In genomic region chr11:115813507-115814296, GRCm38 (mm10) we compare ENCODE assay signal across 8 mouse cellular contexts. TPM values are rescaled to one million over a fixed set of nuclear protein-coding genes. Genes with fewer than 3 reads are reported as not detected.
DNase-seq lines count a peak whose midpoint lies in the region; ATAC-seq and TF ChIP-seq lines count a peak whose summit lies in the region.

Gene Caskin2 (minus strand): TSS chr11:115813639.

- peak within 1 kb of the TSS; percentile 81 for H3K9ac ChIP-seq in heart, embryonic 11.5 days (ENCODE audit: low read depth, low read length)
- peak within 1 kb of the TSS; percentile 91 for H3K9ac ChIP-seq in kidney, embryonic 16.5 days (replicated peaks; ENCODE audit: low read length)
- H3K9ac ChIP-seq in liver, adult 2 months (ENCODE audit: low read depth, low read length): peak within 1 kb of the TSS; percentile 85

- no peaks in the 10 kb centered on the region for H3K9me3 ChIP-seq in heart, embryonic 11.5 days (replicated peaks; ENCODE audit: control insufficient read depth, low read length)
- H3K9me3 ChIP-seq in kidney, embryonic 16.5 days (ENCODE audit: low read length): no peaks in the 10 kb centered on the region

- peaks cover 17% of the 10 kb centered on the region; the same call in 1 of the 2 replicates for H3K79me2 ChIP-seq in liver, adult 2 months (ENCODE audit: control insufficient read depth, insufficient read depth, low read length)
- H3K79me2 ChIP-seq in myocyte (ENCODE audit: control insufficient read depth, insufficient read depth): peaks cover 4% of the 10 kb centered on the region

- peak within 1 kb of the TSS; percentile 91 for H3K4me2 ChIP-seq in heart, embryonic 11.5 days
- peak within 1 kb of the TSS; percentile 75 for H3K4me2 ChIP-seq in kidney, embryonic 16.5 days (replicated peaks; ENCODE audit: low read depth, low read length)
- H3K4me2 ChIP-seq in myocyte (ENCODE audit: low read depth): peak within 1 kb of the TSS; percentile 90

- peaks cover 49% of the 10 kb centered on the region for H3K4me1 ChIP-seq in heart, embryonic 11.5 days (ENCODE audit: control insufficient read depth, insufficient read depth, low read length)
- peaks cover 56% of the 10 kb centered on the region for H3K4me1 ChIP-seq in kidney, embryonic 16.5 days (ENCODE audit: insufficient read depth, low read length)
- peaks cover 28% of the 10 kb centered on the region for H3K4me1 ChIP-seq in liver, adult 2 months (ENCODE audit: control insufficient read depth, insufficient read depth, low read length)

- peak; percentile 95 for TF ChIP-seq CTCF in liver, adult 2 months (IDR thresholded peaks at IDR 0.05; ENCODE audit: low read depth, low read length)

- DNase-seq in B cell, adult 2 months: peak; percentile 96
- peak; percentile 96 for DNase-seq in brain, adult 2 months (ENCODE audit: low read depth, low spot score)
- peak; percentile 82 for DNase-seq in liver, adult 2 months (ENCODE audit: extremely low read depth, low read depth, low spot score)
- DNase-seq in splenic B cell, adult 2 months (ENCODE audit: low read depth, low spot score): peak; percentile 98

- under 1% methylated on average over 42 of the region's 44 CpGs for WGBS in heart, embryonic 11.5 days (ENCODE audit: insufficient replicate concordance)
- under 1% methylated on average over 43 of the region's 44 CpGs for WGBS in kidney, embryonic 16.5 days
- WGBS in liver, adult 2 months: under 1% methylated on average over 44 of the region's 44 CpGs

- H3K27me3 ChIP-seq in heart, embryonic 11.5 days (ENCODE audit: control insufficient read depth, insufficient read depth, low read length): no peaks in the 10 kb centered on the region
- H3K27me3 ChIP-seq in kidney, embryonic 16.5 days (ENCODE audit: insufficient read depth, low read length): no peaks in the 10 kb centered on the region
- H3K27me3 ChIP-seq in liver, adult 2 months (ENCODE audit: control insufficient read depth, insufficient read depth, low read length): no peaks in the 10 kb centered on the region
- no peaks in the 10 kb centered on the region for H3K27me3 ChIP-seq in myocyte (ENCODE audit: control insufficient read depth, insufficient read depth, insufficient read length)
- H3K27me3 ChIP-seq in splenic B cell, adult 2 months (ENCODE audit: control insufficient read depth, insufficient read depth, low read length, poor library complexity, severe bottlenecking): no peaks in the 10 kb centered on the region

- H3K27ac ChIP-seq in heart, embryonic 11.5 days (ENCODE audit: low read depth, low read length): peak within 1 kb of the TSS; percentile 82
- H3K27ac ChIP-seq in kidney, embryonic 16.5 days (ENCODE audit: low read length): peak within 1 kb of the TSS; percentile 87
- H3K27ac ChIP-seq in liver, adult 2 months (replicated peaks; ENCODE audit: insufficient read depth, low read depth, low read length): peak within 1 kb of the TSS; percentile 87

- peak within 1 kb of the TSS; percentile 89 for H3K4me3 ChIP-seq in heart, embryonic 11.5 days (ENCODE audit: low read depth, low read length)
- H3K4me3 ChIP-seq in kidney, embryonic 16.5 days (ENCODE audit: low read length): peak within 1 kb of the TSS; percentile 96
- peak within 1 kb of the TSS; percentile 95 for H3K4me3 ChIP-seq in liver, adult 2 months (ENCODE audit: insufficient read depth, low read depth, low read length)
- H3K4me3 ChIP-seq in myocyte: peak within 1 kb of the TSS; percentile 48

- peak within 1 kb of the TSS; percentile 67 for H3ac ChIP-seq in myocyte (ENCODE audit: control insufficient read depth, insufficient read length)

- peaks cover 10% of the 10 kb centered on the region; the same call in 1 of the 2 replicates for H3K36me3 ChIP-seq in heart, embryonic 11.5 days (ENCODE audit: control insufficient read depth, insufficient read depth, low read length)
- H3K36me3 ChIP-seq in kidney, embryonic 16.5 days (ENCODE audit: insufficient read depth, low read length): peaks cover 15% of the 10 kb centered on the region
- no peaks in the 10 kb centered on the region for H3K36me3 ChIP-seq in liver, adult 2 months (ENCODE audit: control insufficient read depth, insufficient read depth, low read length)
- no peaks in the 10 kb centered on the region for H3K36me3 ChIP-seq in myocyte (ENCODE audit: control insufficient read depth, insufficient read depth)
- peaks cover 1% of the 10 kb centered on the region; the same call in 1 of the 2 replicates for H3K36me3 ChIP-seq in splenic B cell, adult 2 months (ENCODE audit: control insufficient read depth, insufficient read depth, low read length, poor library complexity, severe bottlenecking)

- ATAC-seq in erythroblast, adult 5-6 weeks (replicated peaks; ENCODE audit: low FRiP score, poor library complexity, severe bottlenecking): peak; percentile 78
- ATAC-seq in heart, embryonic 11.5 days (replicated peaks; ENCODE audit: insufficient number of reproducible peaks, low FRiP score, low TSS enrichment): peak; percentile 85
- peak; percentile 91 for ATAC-seq in kidney, embryonic 16.5 days (ENCODE audit: low FRiP score, low TSS enrichment)

- peak; percentile 77 for TF ChIP-seq POLR2A in liver, adult 2 months (IDR thresholded peaks at IDR 0.05; ENCODE audit: extremely low read depth, insufficient read depth, low read length)
- TF ChIP-seq POLR2A in myocyte (IDR thresholded peaks at IDR 0.05; ENCODE audit: insufficient read length, low read depth): peak; percentile 50

TF ChIP-seq in myocyte, 11 proteins besides CTCF, POLR2A, EP300 and RAD21:
- TF ChIP-seq REST (IDR thresholded peaks at IDR 0.05; ENCODE audit: insufficient read depth, insufficient read length): peak; percentile 78
- no peak for TF ChIP-seq SRF (IDR thresholded peaks at IDR 0.05; ENCODE audit: control insufficient read depth, insufficient read length, low read depth)
- no peak for TF ChIP-seq MAX (IDR thresholded peaks at IDR 0.05; ENCODE audit: low read depth)
- TF ChIP-seq USF1 (IDR thresholded peaks at IDR 0.05; ENCODE audit: low read depth): no peak
- TF ChIP-seq TCF3 (IDR thresholded peaks at IDR 0.05; ENCODE audit: insufficient read length, low read depth): no peak
- TF ChIP-seq CEBPB (IDR thresholded peaks at IDR 0.05; ENCODE audit: insufficient read depth, poor library complexity, severe bottlenecking): no peak
- peak; percentile 39 for TF ChIP-seq POLR2AphosphoS2 (IDR thresholded peaks at IDR 0.05; ENCODE audit: insufficient read length, low read depth)
- TF ChIP-seq MYOG (IDR thresholded peaks at IDR 0.05; ENCODE audit: control insufficient read depth in 1 of 3, insufficient read depth in 1 of 3, insufficient read length in 2 of 3, low read depth in 2 of 3): no peak
- no peak for TF ChIP-seq E2F4 (IDR thresholded peaks at IDR 0.05; ENCODE audit: insufficient read depth)
- no peak for TF ChIP-seq MYOD1 (IDR thresholded peaks at IDR 0.05; ENCODE audit: control insufficient read depth in 1 of 3, insufficient read length in 2 of 3, low read depth in 2 of 3)
- TF ChIP-seq TCF12 (IDR thresholded peaks at IDR 0.05; ENCODE audit: insufficient read depth, poor library complexity, severe bottlenecking): no peak

RNA-seq across cellular contexts. Expression of gene Caskin2, which starts in this region (rescaled TPM):
- total RNA-seq in erythroblast, adult 5-6 weeks (2015; ENCODE audit: low replicate concordance): 4.0 and 4.8 TPM in 2 replicates
- total RNA-seq in erythroblast, adult 5-6 weeks (2017; ENCODE audit: low replicate concordance): 2.0 and 3.1 TPM in 2 replicates
- 17.4 and 18.1 TPM in 2 replicates for polyA plus RNA-seq in heart, embryonic 11.5 days (2014; fragmentation: Nextera tagmentation; extraction: Ambion mirVana)
- polyA plus RNA-seq in kidney, embryonic 16.5 days (2015; fragmentation: Nextera tagmentation; extraction: Ambion mirVana): 21.5 and 23.6 TPM in 2 replicates
- 2.9 and 3.8 TPM in 2 replicates for total RNA-seq in liver, adult 2 months (2014; rRNA removed)
- polyA plus RNA-seq in liver, adult 2 months (2012; rRNA removed): 8.9 and 9.7 TPM in 2 replicates
- 8.0 TPM for polyA plus RNA-seq in myocyte (2012; fragmentation: generic; extraction: Trizol)

Comparison
In these comparisons a context has a peak if more than half of its experiments do, and no peak if none do; other contexts are left out.
1. Peak in every context shown above with its lines: DNase-seq, ATAC-seq, H3K4me3 ChIP-seq and H3K27ac ChIP-seq.